Mouse (Mus musculus) intestine, embryonic 16.5 days (tissue): ENCODE measurements at regions not wholly inside any gene's neighbourhood (a gene's known extent, or its start where the extent isn't known, plus 50 kb on each side); places are given as distances from the start of the nearest gene placed in this dataset.
A peak's percentile ranks its signal among the peaks of the same experiment; 100 is the strongest.

Experiments
- ATAC-seq: fragments of 200-750 bp; cut with Nextera tagmentation; 2 replicates; pipeline ENCODE4 v1.8.0; 2017; ENCODE audit warnings: moderate TSS enrichment, moderate library complexity
- H3K27ac ChIP-seq: fragments of 300-500 bp; sonication (generic); 2 replicates; pipeline ENCODE4 v1.5.1; 2014; ENCODE audit warnings: mild to moderate bottlenecking, low read length
- H3K27me3 ChIP-seq: fragments of 300-500 bp; sonication (generic); replicated peaks from 2 replicates; pipeline ENCODE4 v1.6.1; 2014; ENCODE audit warnings: low read length, control low read depth, mixed read lengths; ENCODE audit not compliant: control insufficient read depth, insufficient read depth
- H3K36me3 ChIP-seq: fragments of 300-500 bp; sonication (generic); 2 replicates; pipeline ENCODE4 v1.6.1; 2014; ENCODE audit warnings: low read length, control low read depth; ENCODE audit not compliant: control insufficient read depth, insufficient read depth
- H3K4me1 ChIP-seq: fragments of 300-500 bp; sonication (generic); 2 replicates; pipeline ENCODE4 v1.6.1; 2014; ENCODE audit warnings: low read length, control low read depth, mixed read lengths; ENCODE audit not compliant: control insufficient read depth, insufficient read depth
- H3K4me2 ChIP-seq: fragments of 300-500 bp; sonication (generic); 2 replicates; pipeline ENCODE4 v1.6.1; 2014; ENCODE audit warnings: low read depth, low read length, control low read depth
- H3K4me3 ChIP-seq: fragments of 300-500 bp; sonication (generic); 2 replicates; pipeline ENCODE4 v1.5.1; 2014; ENCODE audit warnings: mild to moderate bottlenecking, low read length
- H3K9ac ChIP-seq: fragments of 300-500 bp; sonication (generic); 2 replicates; pipeline ENCODE4 v1.6.1; 2014; ENCODE audit warnings: low read depth, low read length
- H3K9me3 ChIP-seq: fragments of 300-500 bp; sonication (generic); 2 replicates; pipeline ENCODE4 v1.6.1; 2016; ENCODE audit warnings: low read length, control low read depth; ENCODE audit not compliant: control insufficient read depth
- WGBS: fragments of 180-500 bp; shearing (Covaris S2); extraction: QIAGEN DNeasy Blood & Tissue Kit; methylation state at CpG from one replicate; pipeline ENCODE4 v1.1.7; 2014; 5-methylcytosine and 5-hydroxymethylcytosine counted together

DNA sequence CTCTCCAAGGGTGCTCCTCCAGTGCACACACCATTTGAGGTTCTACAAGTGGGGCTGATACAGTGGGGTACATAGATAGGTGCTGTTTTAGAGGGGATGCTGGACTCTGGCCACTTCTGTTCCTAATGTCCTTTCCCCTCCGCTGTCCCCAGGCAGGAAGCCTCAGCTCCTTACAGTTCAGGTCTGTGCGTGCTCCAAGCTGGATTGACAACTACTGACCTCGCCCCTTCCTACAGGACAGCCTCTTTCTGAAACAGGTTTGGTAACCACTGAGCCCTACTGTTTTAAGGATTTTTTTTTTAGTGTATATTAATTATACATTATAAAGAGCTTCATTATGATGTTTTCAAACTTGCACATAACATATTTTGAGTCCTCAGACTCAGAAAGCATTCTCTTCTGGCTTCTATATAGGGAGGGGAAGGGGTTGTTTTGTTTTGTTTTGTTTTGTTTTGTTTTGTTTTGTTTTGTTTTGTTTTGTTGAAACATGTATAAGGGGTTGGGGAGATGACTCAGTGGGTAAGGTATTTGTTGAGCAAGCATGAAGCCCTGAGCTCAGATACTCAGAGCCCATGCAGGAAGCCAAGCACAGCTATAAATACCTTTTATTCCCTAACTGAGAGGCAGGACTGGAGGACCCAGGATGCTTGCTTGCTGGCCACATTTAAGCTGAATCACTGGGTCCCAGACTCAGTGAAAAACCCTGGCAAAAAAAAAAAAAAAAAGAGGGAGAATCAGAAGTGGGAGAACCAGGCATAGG lies 81.4 kb upstream of the Hand1 start:
- WGBS, result 74% methylated on average over 3 of the region's 3 CpGs
- Histone ChIP-seq H3K4me3 (no peak overlapping the region), H3K27me3 (no peaks in the 10 kb centered on the region), H3K4me1 (peaks cover 6% of the 10 kb centered on the region; the same call in 1 of the 2 replicates), H3K27ac (no peak overlapping the region), H3K4me2 (no peak overlapping the region), H3K9ac (no peak overlapping the region), H3K9me3 (no peaks in the 10 kb centered on the region), H3K36me3 (no peaks in the 10 kb centered on the region)
- no peak for ATAC-seq

DNA sequence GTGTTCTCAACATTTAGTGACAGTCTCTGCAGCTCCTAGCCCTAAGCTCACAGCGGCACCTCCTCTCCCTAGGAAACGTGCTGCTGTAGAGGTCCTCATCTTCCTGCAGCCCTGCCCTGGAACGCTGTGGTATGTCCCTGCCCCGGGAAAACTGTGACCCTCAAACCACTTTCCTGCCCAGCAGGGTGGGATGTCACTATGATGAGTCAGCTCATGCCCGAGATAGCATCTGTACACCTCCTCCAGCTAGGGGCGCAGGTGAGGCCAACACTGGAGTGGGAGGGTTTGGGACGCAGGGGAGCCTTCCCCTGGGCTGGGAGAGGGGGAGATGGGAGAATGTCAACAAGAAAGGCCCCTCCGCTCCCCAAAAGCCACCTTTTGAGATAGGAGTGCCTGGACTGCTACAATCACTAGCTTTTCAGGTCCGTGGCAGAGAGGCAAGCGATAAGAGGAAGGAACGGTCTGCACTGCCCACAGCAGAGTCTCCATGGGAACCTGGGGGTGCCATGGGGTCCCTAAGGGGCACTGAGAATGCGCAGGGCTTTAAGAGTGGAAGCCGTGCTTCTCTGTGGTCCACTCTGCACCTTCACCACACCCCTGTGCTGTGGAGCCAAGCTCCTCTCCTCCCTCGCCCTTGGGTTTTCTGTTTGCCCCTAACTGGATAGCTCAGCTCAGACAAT lies 80.5 kb upstream of the Hand1 start:
- Histone ChIP-seq H3K27me3 (no peaks in the 10 kb centered on the region), H3K36me3 (no peaks in the 10 kb centered on the region), H3K4me2 (no peak overlapping the region), H3K4me3 (no peak overlapping the region), H3K4me1 (peaks cover 6% of the 10 kb centered on the region; the same call in 1 of the 2 replicates), H3K9ac (no peak overlapping the region), H3K27ac (no peak overlapping the region), H3K9me3 (no peaks in the 10 kb centered on the region)
- ATAC-seq, result no peak
- WGBS, result 43% methylated on average over 14 of the region's 14 CpGs

- 39% methylated on average over 10 of the region's 10 CpGs for WGBS
- no peak for ATAC-seq
- no peak overlapping the region for H3K27ac ChIP-seq
- no peak overlapping the region for H3K4me2 ChIP-seq
- H3K4me3 ChIP-seq, result no peak overlapping the region
- H3K27me3 ChIP-seq, result no peaks in the 10 kb centered on the region
- no peak overlapping the region for H3K9ac ChIP-seq
- no peaks in the 10 kb centered on the region for H3K36me3 ChIP-seq
- H3K4me1 ChIP-seq, result peaks cover 6% of the 10 kb centered on the region; the same call in 1 of the 2 replicates
- no peaks in the 10 kb centered on the region for H3K9me3 ChIP-seq
Measured at GRCm38 (mm10) chr11:57911698-57912283, 79.2 kb upstream of the Hand1 start.

DNA sequence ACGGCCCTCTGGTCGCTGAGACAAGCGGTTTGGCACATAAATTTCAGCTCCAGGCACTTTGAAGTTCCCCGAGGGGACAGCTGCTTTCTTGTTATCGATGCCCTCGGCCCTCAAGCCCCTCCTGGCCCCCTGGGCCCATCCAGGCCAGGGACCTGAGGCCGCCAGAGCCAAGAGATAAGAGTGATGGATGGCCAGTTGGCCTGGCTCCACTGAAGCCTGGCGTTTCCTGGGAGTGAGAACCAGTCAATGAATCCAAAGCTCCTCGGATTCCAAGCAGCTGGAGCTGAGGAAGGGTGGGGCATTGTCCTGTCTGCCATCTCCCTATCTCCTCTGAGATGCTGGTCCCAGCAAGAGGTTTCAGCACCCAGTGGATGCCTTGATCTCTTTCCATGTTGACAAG lies 71.6 kb upstream of the Hand1 start:
- Histone ChIP-seq H3K9ac (no peak overlapping the region), H3K27me3 (no peaks in the 10 kb centered on the region), H3K4me1 (no peaks in the 10 kb centered on the region), H3K36me3 (no peaks in the 10 kb centered on the region), H3K9me3 (no peaks in the 10 kb centered on the region), H3K4me3 (no peak overlapping the region), H3K27ac (no peak overlapping the region), H3K4me2 (no peak overlapping the region)
- 29% methylated on average over 9 of the region's 9 CpGs for WGBS
- no peak for ATAC-seq

DNA sequence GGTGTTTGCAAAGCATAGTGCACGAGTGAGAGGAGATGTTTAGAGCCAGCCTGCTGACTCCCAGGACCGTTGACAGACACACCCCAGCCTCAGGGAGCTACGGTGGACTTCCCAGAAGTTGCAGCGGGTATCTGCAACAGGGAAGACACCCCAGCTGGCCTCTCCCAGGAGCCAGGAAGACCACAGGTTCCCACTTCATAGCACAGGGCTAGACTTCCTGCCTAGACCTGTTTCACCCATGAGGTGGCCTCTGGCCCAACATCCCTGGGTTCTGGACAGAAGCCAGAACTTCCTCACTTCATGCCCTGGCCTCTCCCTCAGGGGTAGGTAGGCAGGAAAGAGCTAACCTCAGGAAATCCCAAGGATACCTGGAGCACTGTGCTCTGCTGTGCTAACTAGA lies 66.7 kb upstream of the Hand1 start:
- Histone ChIP-seq H3K4me2 (no peak overlapping the region), H3K36me3 (no peaks in the 10 kb centered on the region), H3K4me1 (peaks cover 3% of the 10 kb centered on the region; the same call in 1 of the 2 replicates), H3K9me3 (no peaks in the 10 kb centered on the region), H3K4me3 (no peak overlapping the region), H3K27me3 (no peaks in the 10 kb centered on the region), H3K9ac (no peak overlapping the region), H3K27ac (no peak overlapping the region)
- ATAC-seq, result no peak
- WGBS, result 34% methylated on average over 4 of the region's 4 CpGs

GRCm38 (mm10) chr11:57895497-57895896 lies 62.9 kb upstream of the Hand1 start:
- WGBS, result 10% methylated on average over 1 of the region's 1 CpGs
- no peaks in the 10 kb centered on the region for H3K27me3 ChIP-seq
- no peak overlapping the region for H3K4me3 ChIP-seq
- H3K4me1 ChIP-seq, result peaks cover 3% of the 10 kb centered on the region; the same call in 1 of the 2 replicates
- H3K27ac ChIP-seq, result no peak overlapping the region
- H3K9me3 ChIP-seq, result no peaks in the 10 kb centered on the region
- H3K4me2 ChIP-seq, result no peak overlapping the region
- no peaks in the 10 kb centered on the region for H3K36me3 ChIP-seq
- ATAC-seq, result no peak
- no peak overlapping the region for H3K9ac ChIP-seq

- no peaks in the 10 kb centered on the region for H3K9me3 ChIP-seq
- H3K27ac ChIP-seq, result no peak overlapping the region
- H3K27me3 ChIP-seq, result no peaks in the 10 kb centered on the region
- no peak overlapping the region for H3K4me3 ChIP-seq
- peak; percentile 50; the same call in 1 of the 2 replicates for ATAC-seq
- no peak overlapping the region for H3K4me2 ChIP-seq
- 29% methylated on average over 15 of the region's 15 CpGs for WGBS
- H3K4me1 ChIP-seq, result peaks cover 5% of the 10 kb centered on the region
- no peak overlapping the region for H3K9ac ChIP-seq
- no peaks in the 10 kb centered on the region for H3K36me3 ChIP-seq
Measured at GRCm38 (mm10) chr11:57882736-57883635, 50.4 kb upstream of the Hand1 start.
